Mouse (Mus musculus) forebrain, embryonic 12.5 days (tissue): ENCODE measurements at regions not wholly inside any gene's neighbourhood (a gene's known extent, or its start where the extent isn't known, plus 50 kb on each side); places are given as distances from the start of the nearest gene placed in this dataset.

Experiments
- ATAC-seq: fragments of 200-750 bp; cut with Nextera tagmentation; 2 replicates; pipeline ENCODE4 v1.8.0; 2017; ENCODE audit warnings: moderate TSS enrichment; ENCODE audit not compliant: low FRiP score
- H3K27ac ChIP-seq: fragments of 300-500 bp; sonication (generic); 2 replicates; pipeline ENCODE4 v1.5.1; 2016; ENCODE audit warnings: mild to moderate bottlenecking
- H3K27me3 ChIP-seq: fragments of 300-500 bp; sonication (generic); 2 replicates; pipeline ENCODE4 v1.6.1; 2016; ENCODE audit warnings: mild to moderate bottlenecking
- H3K36me3 ChIP-seq: fragments of 300-500 bp; sonication (generic); replicated peaks from 2 replicates; pipeline ENCODE4 v1.6.1; 2016; ENCODE audit warnings: mild to moderate bottlenecking
- H3K4me1 ChIP-seq: fragments of 300-500 bp; sonication (generic); 2 replicates; pipeline ENCODE4 v1.6.1; 2016
- H3K4me2 ChIP-seq: fragments of 300-500 bp; sonication (generic); 2 replicates; pipeline ENCODE4 v1.6.1; 2016; ENCODE audit warnings: mild to moderate bottlenecking, moderate library complexity
- H3K4me3 ChIP-seq: fragments of 300-500 bp; sonication (generic); replicated peaks from 2 replicates; pipeline ENCODE4 v1.5.1; 2016; ENCODE audit warnings: mild to moderate bottlenecking
- H3K9ac ChIP-seq: fragments of 300-500 bp; sonication (generic); 2 replicates; pipeline ENCODE4 v1.6.1; 2016; ENCODE audit warnings: mild to moderate bottlenecking
- H3K9me3 ChIP-seq: fragments of 300-500 bp; sonication (generic); 2 replicates; pipeline ENCODE4 v1.6.1; 2016
- WGBS: fragments of 180-500 bp; shearing (Covaris S2); methylation state at CpG from one replicate; pipeline ENCODE4 v1.1.7; 2016; 5-methylcytosine and 5-hydroxymethylcytosine counted together

- Histone ChIP-seq H3K27me3 (0 out of 2 replicates have a peak, but pooled peaks cover 3% of the 10 kb centered on the region), H3K9ac (no peak overlapping the region), H3K27ac (no peak overlapping the region), H3K4me2 (no peak overlapping the region), H3K9me3 (no peaks in the 10 kb centered on the region), H3K4me3 (no peak overlapping the region), H3K36me3 (no peaks in the 10 kb centered on the region), H3K4me1 (peaks cover 14% of the 10 kb centered on the region)
- no peak for ATAC-seq
- WGBS: 85% methylated on average over 7 of the region's 7 CpGs
Observed at GRCm38 (mm10) chr3:119955745-119956615, 171.7 kb upstream of the Ptbp2 start.

- H3K27ac ChIP-seq: peak overlapping the region; percentile 82
- H3K4me2 ChIP-seq: no peak overlapping the region
- no peaks in the 10 kb centered on the region for H3K36me3 ChIP-seq
- H3K9me3 ChIP-seq: no peaks in the 10 kb centered on the region
- ATAC-seq: no peak
- no peak overlapping the region for H3K4me3 ChIP-seq
- H3K4me1 ChIP-seq: peaks cover 46% of the 10 kb centered on the region
- no peak overlapping the region for H3K9ac ChIP-seq
- H3K27me3 ChIP-seq: 0 out of 2 replicates have a peak, but pooled peaks cover 3% of the 10 kb centered on the region
- WGBS: 45% methylated on average over 3 of the region's 3 CpGs
Observed at GRCm38 (mm10) chr3:119950721-119951120, 166.5 kb upstream of the Ptbp2 start.

DNA sequence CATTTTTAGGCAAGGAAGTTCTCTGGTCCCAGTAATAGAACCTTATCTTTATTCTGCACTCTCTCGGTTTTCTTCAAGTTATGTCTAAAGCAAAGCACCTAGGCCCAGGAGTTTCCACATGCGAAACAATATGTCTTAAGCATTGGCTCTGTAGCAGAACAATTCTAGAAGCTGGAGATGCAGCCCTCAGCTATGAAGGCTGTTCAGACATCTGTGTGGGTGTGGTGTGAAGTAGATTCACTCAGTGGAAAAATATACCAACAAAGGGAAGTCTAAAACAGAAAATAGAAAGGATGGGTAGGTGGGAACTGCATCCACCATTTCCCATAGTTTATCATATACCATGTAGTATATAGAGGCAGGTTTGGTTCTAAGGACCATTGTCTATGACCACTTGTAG lies 165.8 kb upstream of the Ptbp2 start:
- 0 out of 2 replicates have a peak, but pooled peaks cover 3% of the 10 kb centered on the region for H3K27me3 ChIP-seq
- WGBS: 61% methylated on average over 2 of the region's 2 CpGs
- H3K9me3 ChIP-seq: no peaks in the 10 kb centered on the region
- peaks cover 46% of the 10 kb centered on the region for H3K4me1 ChIP-seq
- H3K36me3 ChIP-seq: no peaks in the 10 kb centered on the region
- no peak overlapping the region for H3K4me2 ChIP-seq
- no peak; the same call in 1 of the 2 replicates for ATAC-seq
- H3K27ac ChIP-seq: peak overlapping the region; percentile 82
- H3K4me3 ChIP-seq: no peak overlapping the region
- H3K9ac ChIP-seq: no peak overlapping the region

GRCm38 (mm10) chr3:119949620-119950019 lies 165.4 kb upstream of the Ptbp2 start:
- H3K27ac ChIP-seq: peak overlapping the region; percentile 86
- H3K4me2 ChIP-seq: peak overlapping the region; percentile 53
- ATAC-seq: peak; percentile 78
- 0 out of 2 replicates have a peak, but pooled peaks cover 3% of the 10 kb centered on the region for H3K27me3 ChIP-seq
- no peaks in the 10 kb centered on the region for H3K9me3 ChIP-seq
- WGBS: 4% methylated on average over 7 of the region's 7 CpGs
- H3K9ac ChIP-seq: no peak overlapping the region
- peak overlapping the region; percentile 28 for H3K4me3 ChIP-seq
- H3K36me3 ChIP-seq: no peaks in the 10 kb centered on the region
- peaks cover 46% of the 10 kb centered on the region for H3K4me1 ChIP-seq

DNA sequence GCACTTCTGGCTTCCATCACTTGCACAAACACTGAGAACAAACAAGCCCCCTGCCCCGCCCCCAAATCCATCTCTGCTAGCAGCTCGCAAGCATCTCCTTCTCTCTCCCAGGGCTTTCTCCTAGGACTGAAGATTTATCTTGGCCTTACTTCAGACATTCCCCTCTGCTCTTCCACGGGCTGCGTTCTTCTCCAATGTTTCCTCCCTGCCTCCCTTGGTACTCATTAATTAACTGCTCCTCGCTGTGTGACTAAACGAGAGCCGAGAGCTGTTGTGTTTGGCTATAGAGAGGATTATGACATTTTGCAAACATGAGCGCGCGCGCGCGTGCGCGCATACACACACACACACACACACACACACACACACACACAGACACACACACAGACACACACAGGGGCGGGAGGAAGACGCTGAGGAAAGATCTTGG lies 164.8 kb upstream of the Ptbp2 start:
- Histone ChIP-seq H3K27me3 (0 out of 2 replicates have a peak, but pooled peaks cover 3% of the 10 kb centered on the region), H3K27ac (peak overlapping the region; percentile 86), H3K9me3 (no peaks in the 10 kb centered on the region), H3K36me3 (no peaks in the 10 kb centered on the region), H3K4me1 (peaks cover 46% of the 10 kb centered on the region), H3K4me2 (peak overlapping the region; percentile 53), H3K9ac (no peak overlapping the region), H3K4me3 (peak overlapping the region; percentile 28)
- peak; percentile 42; the same call in 1 of the 2 replicates for ATAC-seq
- WGBS: 5% methylated on average over 17 of the region's 17 CpGs

DNA sequence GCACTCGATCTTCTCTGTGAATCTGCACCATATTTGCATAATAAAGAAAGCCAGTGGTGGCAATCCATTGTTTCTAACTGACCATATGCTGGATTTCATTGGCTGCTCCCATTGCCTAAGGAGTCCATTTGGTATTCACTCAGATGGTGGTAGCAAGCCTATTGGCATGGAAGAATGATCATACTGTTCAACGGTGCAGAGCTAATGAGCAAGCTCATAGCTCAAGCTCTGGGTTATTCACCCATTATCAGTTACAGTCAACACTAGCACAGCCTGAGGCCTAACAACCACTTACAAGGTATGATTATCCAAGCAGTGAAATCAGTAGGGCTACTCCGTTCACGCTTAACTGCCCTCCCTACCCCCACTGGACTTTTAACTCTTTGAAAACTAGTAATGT lies 162.9 kb upstream of the Ptbp2 start:
- 6% methylated on average over 4 of the region's 4 CpGs for WGBS
- no peak overlapping the region for H3K4me3 ChIP-seq
- no peaks in the 10 kb centered on the region for H3K9me3 ChIP-seq
- 0 out of 2 replicates have a peak, but pooled peaks cover 3% of the 10 kb centered on the region for H3K27me3 ChIP-seq
- H3K4me2 ChIP-seq: no peak overlapping the region
- H3K9ac ChIP-seq: no peak overlapping the region
- peak overlapping the region; percentile 86 for H3K27ac ChIP-seq
- H3K4me1 ChIP-seq: peaks cover 46% of the 10 kb centered on the region
- peak; percentile 86 for ATAC-seq
- no peaks in the 10 kb centered on the region for H3K36me3 ChIP-seq

- 62% methylated on average over 5 of the region's 5 CpGs for WGBS
- Histone ChIP-seq H3K9me3 (no peaks in the 10 kb centered on the region), H3K9ac (no peak overlapping the region), H3K4me1 (peaks cover 30% of the 10 kb centered on the region), H3K36me3 (no peaks in the 10 kb centered on the region), H3K4me2 (no peak overlapping the region), H3K27ac (no peak overlapping the region), H3K4me3 (no peak overlapping the region), H3K27me3 (no peaks in the 10 kb centered on the region)
- no peak for ATAC-seq
Observed at GRCm38 (mm10) chr3:119944115-119944514, 159.8 kb upstream of the Ptbp2 start.

DNA sequence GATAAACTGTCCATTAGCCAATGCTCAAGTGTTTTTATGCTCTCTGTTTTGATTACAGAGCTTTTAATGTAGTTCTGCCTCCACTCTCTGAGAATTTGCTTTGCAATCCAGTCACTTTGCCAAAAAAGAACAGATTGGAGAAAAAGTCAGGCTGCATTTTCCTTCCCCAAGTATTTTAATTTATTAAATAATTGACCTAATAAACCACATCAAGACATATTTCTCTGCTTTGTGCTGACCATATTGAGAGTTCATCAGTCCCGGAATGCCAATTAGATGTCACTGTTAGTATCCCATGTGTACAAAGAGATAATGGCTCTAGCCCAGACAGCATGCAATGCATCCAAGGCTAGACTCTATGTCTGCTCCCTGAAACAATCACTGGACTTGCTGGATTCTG lies 154.8 kb upstream of the Ptbp2 start:
- no peaks in the 10 kb centered on the region for H3K36me3 ChIP-seq
- no peaks in the 10 kb centered on the region for H3K9me3 ChIP-seq
- no peaks in the 10 kb centered on the region; the same call in 1 of the 2 replicates for H3K4me1 ChIP-seq
- ATAC-seq: no peak
- no peak overlapping the region for H3K9ac ChIP-seq
- H3K4me3 ChIP-seq: no peak overlapping the region
- no peak overlapping the region for H3K27ac ChIP-seq
- no peak overlapping the region for H3K4me2 ChIP-seq
- no peaks in the 10 kb centered on the region for H3K27me3 ChIP-seq
- WGBS: 77% methylated on average over 1 of the region's 1 CpGs

GRCm38 (mm10) chr3:119938425-119938824 lies 154.2 kb upstream of the Ptbp2 start:
- H3K9ac ChIP-seq: no peak overlapping the region; the same call in 1 of the 2 replicates
- H3K9me3 ChIP-seq: no peaks in the 10 kb centered on the region
- no peaks in the 10 kb centered on the region for H3K36me3 ChIP-seq
- ATAC-seq: no peak
- WGBS: 74% methylated on average over 6 of the region's 6 CpGs
- H3K27ac ChIP-seq: 0 out of 2 replicates have a peak overlapping the region, but pooled peaks have one; percentile 42
- peaks cover 2% of the 10 kb centered on the region; the same call in 1 of the 2 replicates for H3K4me1 ChIP-seq
- H3K27me3 ChIP-seq: no peaks in the 10 kb centered on the region
- no peak overlapping the region for H3K4me2 ChIP-seq
- no peak overlapping the region for H3K4me3 ChIP-seq

DNA sequence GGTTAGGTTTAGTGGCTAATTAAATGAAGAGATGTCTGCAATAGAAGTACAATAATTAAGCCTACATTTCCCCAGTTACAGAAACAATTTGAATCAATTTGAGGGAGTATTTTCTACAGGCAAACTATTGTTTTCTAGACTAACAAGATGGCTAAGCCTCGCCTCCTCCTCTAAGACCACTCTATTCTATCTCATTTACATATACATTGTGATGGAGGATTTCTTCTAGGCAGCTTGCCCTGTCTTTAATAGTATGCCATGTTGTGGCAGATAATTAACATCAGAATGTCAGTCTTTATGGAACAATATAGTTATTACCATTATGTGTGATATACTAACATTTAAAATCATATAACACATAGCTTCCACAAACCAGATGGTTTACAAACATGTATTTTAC lies 152.3 kb upstream of the Ptbp2 start:
- H3K9ac ChIP-seq: no peak overlapping the region
- H3K36me3 ChIP-seq: no peaks in the 10 kb centered on the region
- 24% methylated on average over 1 of the region's 1 CpGs for WGBS
- peaks cover 8% of the 10 kb centered on the region; the same call in 1 of the 2 replicates for H3K4me1 ChIP-seq
- H3K4me2 ChIP-seq: no peak overlapping the region
- H3K9me3 ChIP-seq: no peaks in the 10 kb centered on the region
- ATAC-seq: peak; percentile 75; the same call in 1 of the 2 replicates
- no peak overlapping the region for H3K4me3 ChIP-seq
- H3K27me3 ChIP-seq: no peaks in the 10 kb centered on the region
- no peak overlapping the region for H3K27ac ChIP-seq

DNA sequence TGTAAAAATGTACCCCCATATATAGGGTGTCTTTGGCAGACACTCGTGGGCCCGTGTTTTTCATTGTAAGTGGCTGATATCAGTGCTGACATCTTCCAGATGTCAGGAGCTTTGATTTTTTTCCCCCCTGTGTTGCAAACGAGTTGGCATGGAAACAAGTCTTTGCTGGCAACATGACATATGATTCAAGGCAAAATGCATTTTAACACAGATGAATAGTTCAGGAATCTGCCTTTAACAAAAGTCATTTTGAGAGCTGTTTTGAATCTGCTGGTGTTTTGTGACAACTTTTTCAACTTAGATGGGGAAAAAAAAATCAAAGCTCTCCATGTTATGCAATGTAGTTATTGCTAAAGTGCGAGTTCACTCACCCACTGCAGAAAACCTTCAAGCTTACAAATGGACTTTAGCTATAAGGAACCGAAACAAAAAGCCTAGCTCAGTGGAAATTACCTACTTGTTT lies 148.8 kb upstream of the Ptbp2 start:
- no peak for ATAC-seq
- 36% methylated on average over 5 of the region's 5 CpGs for WGBS
- Histone ChIP-seq H3K4me2 (no peak overlapping the region), H3K9ac (no peak overlapping the region), H3K4me1 (peaks cover 8% of the 10 kb centered on the region; the same call in 1 of the 2 replicates), H3K9me3 (no peaks in the 10 kb centered on the region), H3K27ac (no peak overlapping the region), H3K27me3 (no peaks in the 10 kb centered on the region), H3K36me3 (no peaks in the 10 kb centered on the region), H3K4me3 (no peak overlapping the region)

GRCm38 (mm10) chr3:119928281-119928680 lies 144.0 kb upstream of the Ptbp2 start:
- no peak overlapping the region for H3K4me3 ChIP-seq
- WGBS: 84% methylated on average over 2 of the region's 2 CpGs
- no peak overlapping the region for H3K9ac ChIP-seq
- H3K4me2 ChIP-seq: no peak overlapping the region
- no peaks in the 10 kb centered on the region for H3K27me3 ChIP-seq
- no peak overlapping the region for H3K27ac ChIP-seq
- peaks cover 4% of the 10 kb centered on the region; the same call in 1 of the 2 replicates for H3K4me1 ChIP-seq
- no peaks in the 10 kb centered on the region for H3K9me3 ChIP-seq
- H3K36me3 ChIP-seq: no peaks in the 10 kb centered on the region
- ATAC-seq: no peak
